Mouse (Mus musculus): ENCODE measurements around the gene Nme7.
A peak's percentile ranks its signal among the peaks of the same experiment; 100 is the strongest.

Nme7 gene

DNA sequence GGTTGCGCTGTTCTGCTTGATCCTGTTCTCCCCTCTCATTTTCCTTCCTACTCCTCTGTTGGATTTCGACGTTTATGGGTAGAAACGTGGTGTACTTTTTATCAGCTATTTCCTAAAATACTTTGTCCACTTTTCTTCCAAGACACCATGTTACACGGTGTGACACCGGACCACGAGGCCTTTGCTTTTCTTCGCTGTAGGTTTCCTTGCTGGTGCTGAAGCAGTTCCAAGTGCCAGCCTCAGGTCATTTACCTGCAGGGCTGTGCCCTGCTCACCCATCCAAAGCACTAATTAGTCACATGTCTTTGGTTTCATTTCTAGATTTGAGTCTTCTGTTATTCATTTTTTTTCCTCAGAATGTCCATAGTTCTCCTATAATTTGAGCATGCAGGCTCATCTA lies 79.7 kb downstream of the Nme7 start:
- no peak for DNase-seq (ENCODE audit: low spot score in 2 of 2)

DNA sequence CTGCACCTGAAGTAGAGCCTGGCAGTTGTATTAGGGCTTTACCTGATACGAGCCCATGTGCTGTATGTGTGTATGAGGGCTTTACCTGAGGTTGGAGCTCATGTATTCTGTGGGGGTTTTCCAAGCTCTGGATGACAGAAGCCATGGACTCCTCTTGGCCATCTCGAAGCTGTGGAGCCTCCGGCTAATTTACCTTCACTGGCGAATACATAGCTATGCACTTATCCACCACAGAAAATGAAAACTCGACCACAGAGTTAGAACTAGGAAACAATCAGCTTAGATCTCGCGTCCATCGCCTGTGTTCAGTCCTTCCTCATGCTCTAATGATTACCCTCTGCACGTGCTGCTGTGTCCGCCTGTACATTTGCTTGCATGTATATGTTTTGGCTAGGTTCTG lies 80.4 kb downstream of the Nme7 start:
- no peak for DNase-seq (ENCODE audit: low spot score in 2 of 2)

GRCm38 (mm10) chr1:164384972-164385371 lies 81.1 kb downstream of the Nme7 start:
- no peak for DNase-seq (ENCODE audit: low spot score in 2 of 2)

- DNase-seq (ENCODE audit: low spot score in 2 of 2): no peak
These were observed 85.8 kb downstream of the Nme7 start for GRCm38 (mm10) chr1:164389743-164390142.

- DNase-seq (ENCODE audit: low spot score in 2 of 2): no peak
These were observed 88.3 kb downstream of the Nme7 start for GRCm38 (mm10) chr1:164392176-164392575.

DNA sequence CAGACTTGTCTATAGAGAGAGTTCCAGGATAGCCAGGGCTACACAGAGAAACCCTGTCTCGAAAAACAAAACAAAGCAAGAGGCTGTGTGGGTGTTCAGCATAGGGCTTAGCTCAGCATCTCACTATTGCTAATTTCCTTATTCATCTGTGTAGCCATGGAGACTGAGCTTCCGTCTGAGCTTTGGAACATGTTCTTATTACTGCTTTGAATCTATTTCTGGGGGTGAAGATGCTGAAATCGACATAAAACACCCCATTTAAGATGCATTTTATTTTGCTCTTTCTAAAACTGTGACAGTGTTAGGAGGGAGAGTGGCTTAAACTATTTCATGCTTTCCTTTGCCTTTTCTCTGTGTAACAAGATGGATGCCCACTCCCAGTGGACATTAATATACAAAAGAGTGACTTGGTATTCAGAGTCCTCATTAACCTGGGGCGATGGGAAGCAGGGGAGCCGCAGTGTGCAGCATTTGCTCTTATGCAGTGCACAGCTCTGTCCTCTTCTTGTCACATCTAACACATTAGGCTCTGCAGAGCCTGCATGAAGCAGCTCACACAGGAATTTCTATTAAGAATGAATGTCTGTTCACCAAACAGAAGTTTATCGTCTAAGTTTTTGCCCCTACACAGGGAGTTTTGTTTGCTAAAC lies 91.3 kb downstream of the Nme7 start:
- peak; percentile 20 to 26 for DNase-seq (ENCODE audit: low spot score in 2 of 2)

- no peak for DNase-seq (ENCODE audit: low spot score in 2 of 2)
These were observed 93.8 kb downstream of the Nme7 start for GRCm38 (mm10) chr1:164397672-164398071.

GRCm38 (mm10) chr1:164399578-164399977 lies 95.7 kb downstream of the Nme7 start:
- DNase-seq (ENCODE audit: low spot score in 2 of 2): no peak

GRCm38 (mm10) chr1:164405385-164405802 lies 101.5 kb downstream of the Nme7 start:
- DNase-seq (ENCODE audit: low spot score in 2 of 2): no peak

DNA sequence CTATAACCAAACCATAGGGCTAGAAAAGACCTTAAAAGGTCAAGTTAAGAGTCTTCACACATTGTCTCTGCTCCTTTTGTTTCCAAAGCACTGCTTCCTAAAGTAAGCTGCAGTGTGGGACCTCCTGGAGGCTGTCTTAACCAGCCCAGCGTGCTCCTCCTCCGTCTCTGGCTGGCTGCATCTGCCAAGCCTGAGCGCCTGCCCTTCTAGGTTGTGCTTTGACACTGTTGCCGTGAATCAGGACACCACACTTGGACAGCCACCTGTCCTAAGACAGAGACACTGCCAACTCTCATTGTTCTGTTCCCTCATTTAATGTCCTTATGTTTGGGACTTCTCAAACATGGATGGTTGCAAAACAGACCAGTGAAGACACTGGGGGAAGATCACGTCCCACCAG lies 102.6 kb downstream of the Nme7 start:
- no peak for DNase-seq (ENCODE audit: low spot score in 2 of 2)

GRCm38 (mm10) chr1:164408655-164409054 lies 104.7 kb downstream of the Nme7 start:
- no peak for DNase-seq (ENCODE audit: low spot score in 2 of 2)

DNA sequence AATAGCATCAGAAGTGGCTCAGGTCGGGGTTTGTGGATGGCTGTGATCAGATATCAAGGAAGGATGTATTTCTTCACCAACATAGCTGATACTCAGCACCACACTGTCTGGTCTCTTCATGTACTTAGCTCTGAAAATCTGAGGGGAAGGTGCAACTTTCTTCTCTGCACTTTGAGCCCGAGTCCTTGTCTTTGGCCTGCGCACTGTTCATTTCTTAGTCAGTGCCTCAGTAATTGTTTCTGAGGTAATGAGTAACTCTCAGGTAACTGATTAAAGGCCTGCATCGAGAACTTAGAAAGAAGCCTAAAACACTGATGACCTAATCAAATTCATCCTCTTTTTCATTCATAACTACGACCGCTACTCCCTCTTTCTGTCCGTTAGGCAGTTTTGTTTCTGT lies 107.4 kb downstream of the Nme7 start:
- DNase-seq (ENCODE audit: low spot score in 2 of 2): no peak

- no peak for DNase-seq (ENCODE audit: low spot score in 2 of 2)
These were observed 109.0 kb downstream of the Nme7 start for GRCm38 (mm10) chr1:164412906-164413305.

- DNase-seq (ENCODE audit: low spot score in 2 of 2): no peak
These were observed 109.7 kb downstream of the Nme7 start for GRCm38 (mm10) chr1:164413608-164414007.

- DNase-seq (ENCODE audit: low spot score in 2 of 2): no peak
These were observed 111.4 kb downstream of the Nme7 start for GRCm38 (mm10) chr1:164415347-164415751.

GRCm38 (mm10) chr1:164416692-164417394 lies 112.9 kb downstream of the Nme7 start:
- no peak for DNase-seq (ENCODE audit: low spot score in 2 of 2)

DNA sequence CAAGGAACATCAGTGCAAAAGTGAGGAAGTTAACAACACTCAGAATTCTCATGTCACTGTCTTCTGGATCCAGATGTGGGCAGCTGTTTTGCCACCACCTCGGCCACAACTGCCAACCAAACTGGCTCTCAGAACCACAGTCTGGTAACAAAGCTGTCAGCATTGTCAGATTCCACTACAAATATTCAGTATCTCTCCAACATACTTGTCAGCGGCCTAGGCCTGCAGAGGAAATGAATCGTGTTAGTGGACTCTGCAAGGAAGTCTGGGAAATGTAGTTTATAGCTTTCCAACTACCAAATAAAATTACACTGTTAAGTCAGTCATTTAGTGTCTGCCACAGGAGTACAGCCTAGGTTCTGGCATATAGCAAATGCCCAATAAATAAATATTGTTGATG lies 113.7 kb downstream of the Nme7 start:
- no peak for DNase-seq (ENCODE audit: low spot score in 2 of 2)

GRCm38 (mm10) chr1:164418320-164418719 lies 114.4 kb downstream of the Nme7 start:
- DNase-seq (ENCODE audit: low spot score in 2 of 2): no peak

DNA sequence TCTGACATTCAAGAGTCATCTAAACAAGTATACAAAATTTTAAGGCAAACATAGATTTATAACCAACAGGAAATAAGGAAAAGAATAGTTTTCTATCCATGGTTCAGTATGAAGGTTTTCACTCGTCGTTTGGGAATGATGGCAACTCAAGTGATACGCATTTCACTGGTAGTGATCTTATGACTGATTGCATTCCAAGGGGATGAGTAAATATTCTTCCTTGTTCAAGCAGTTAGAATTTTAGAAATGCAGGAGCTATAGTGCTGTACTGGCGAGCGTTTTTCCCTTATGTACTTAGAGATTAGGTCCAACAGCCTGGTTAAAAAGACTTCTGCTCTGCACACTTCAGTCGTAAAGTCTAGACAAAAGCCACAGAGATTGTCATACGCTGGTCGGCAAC lies 115.5 kb downstream of the Nme7 start:
- DNase-seq (ENCODE audit: low spot score in 2 of 2): no peak

- DNase-seq (ENCODE audit: low spot score in 2 of 2): no peak
These were observed 116.9 kb downstream of the Nme7 start for GRCm38 (mm10) chr1:164420623-164421354.

- no peak for DNase-seq (ENCODE audit: low spot score in 2 of 2)
These were observed 122.3 kb downstream of the Nme7 start for GRCm38 (mm10) chr1:164426227-164426626.

DNA sequence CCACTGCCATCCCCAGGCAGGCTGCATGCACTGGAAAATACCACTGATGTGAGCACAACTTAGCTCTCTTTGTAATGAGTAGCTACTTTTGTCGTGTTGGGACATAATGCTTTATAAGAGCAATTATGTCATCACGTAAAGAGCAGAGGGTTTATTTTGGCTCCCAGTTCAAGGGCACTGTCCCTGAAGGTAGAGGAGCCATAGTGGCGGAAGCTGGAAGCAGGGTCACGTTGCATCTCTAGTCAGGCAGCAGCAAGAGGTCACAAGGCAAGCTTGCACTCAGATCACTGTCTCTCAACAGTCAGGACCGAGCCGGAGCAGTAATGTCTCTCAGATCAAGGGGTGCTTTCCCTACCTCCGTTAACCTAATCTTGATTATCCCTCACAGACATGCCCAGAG lies 123.9 kb downstream of the Nme7 start:
- no peak for DNase-seq (ENCODE audit: low spot score in 2 of 2)

GRCm38 (mm10) chr1:164428644-164429043 lies 124.7 kb downstream of the Nme7 start:
- no peak for DNase-seq (ENCODE audit: low spot score in 2 of 2)
